Mouse (Mus musculus) liver, postnatal 0 days (tissue): ENCODE data around the gene Nav3.

Experiments used
- CTCF ChIP-seq: sonication (generic); IDR thresholded peaks from 2 replicates; pipeline ENCODE4 v1.5.1; 2016; ENCODE audit warnings: antibody characterized with exemption, low read depth
- EP300 ChIP-seq: IDR thresholded peaks from 2 replicates; pipeline ENCODE4 v1.6.1; 2016; ENCODE audit warnings: antibody characterized with exemption, low read depth, mild to moderate bottlenecking

DNA sequence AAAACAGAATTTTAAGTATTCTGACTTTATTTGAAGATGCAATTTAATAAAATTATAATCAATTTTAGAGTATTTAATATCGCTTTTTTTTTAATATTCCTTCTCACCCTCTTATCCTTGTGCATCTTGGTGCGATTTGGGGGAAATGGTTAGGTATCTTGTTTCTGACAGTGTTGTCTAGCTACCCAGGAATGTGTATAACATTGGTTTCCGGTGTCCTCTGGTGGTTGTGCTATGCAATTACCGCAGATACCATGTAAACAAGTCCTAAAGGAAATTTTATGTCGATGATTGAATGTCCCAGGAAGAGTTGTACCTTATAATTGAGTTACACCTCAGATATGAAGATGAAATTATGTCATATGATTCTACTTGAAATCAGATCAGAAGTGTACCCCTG is 743.0 kb downstream of the Nav3 start:
- TF ChIP-seq CTCF (peak; percentile 47), EP300 (no peak)
